Mouse (Mus musculus): ENCODE results near the gene Pycr1.

The Pycr1 gene

GRCm38 (mm10) chr11:120626785-120627467 lies 16.6 kb downstream of the Pycr1 start:
- no peak for DNase-seq (ENCODE audit: low spot score)

- DNase-seq (ENCODE audit: low spot score): no peak
These were observed 18.3 kb downstream of the Pycr1 start, which contains the start of gene Sirt7 for GRCm38 (mm10) chr11:120625152-120625775. TSS of gene Sirt7 (minus strand) at chr11:120625240.

- DNase-seq (ENCODE audit: low spot score): no peak
These were observed 18.9 kb downstream of the Pycr1 start for GRCm38 (mm10) chr11:120624680-120625111.

- DNase-seq (ENCODE audit: low spot score): no peak
These were observed 19.4 kb downstream of the Pycr1 start for GRCm38 (mm10) chr11:120623961-120624679.

GRCm38 (mm10) chr11:120622805-120623204 lies 20.8 kb downstream of the Pycr1 start:
- DNase-seq (ENCODE audit: low spot score): no peak

- DNase-seq (ENCODE audit: low spot score): no peak
These were observed 23.4 kb downstream of the Pycr1 start for GRCm38 (mm10) chr11:120620195-120620594.

GRCm38 (mm10) chr11:120618619-120619535 lies 24.7 kb downstream of the Pycr1 start:
- DNase-seq (ENCODE audit: low spot score): no peak

GRCm38 (mm10) chr11:120617519-120618112 lies 26.0 kb downstream of the Pycr1 start, which contains the start of gene Pcyt2:
TSS of gene Pcyt2 (minus strand) at chr11:120617936.
- DNase-seq (ENCODE audit: low spot score): peak; percentile 53

- no peak for DNase-seq (ENCODE audit: low spot score)
These were observed 26.8 kb downstream of the Pycr1 start for GRCm38 (mm10) chr11:120616617-120617294.

- DNase-seq (ENCODE audit: low spot score): no peak
These were observed 27.9 kb downstream of the Pycr1 start for GRCm38 (mm10) chr11:120615606-120616203.

GRCm38 (mm10) chr11:120615167-120615566 lies 28.4 kb downstream of the Pycr1 start:
- no peak for DNase-seq (ENCODE audit: low spot score)

- no peak for DNase-seq (ENCODE audit: low spot score)
These were observed 29.6 kb downstream of the Pycr1 start for GRCm38 (mm10) chr11:120613976-120614375.

- no peak for DNase-seq (ENCODE audit: low spot score)
These were observed 30.0 kb downstream of the Pycr1 start for GRCm38 (mm10) chr11:120613481-120613972.

- no peak for DNase-seq (ENCODE audit: low spot score)
These were observed 30.8 kb downstream of the Pycr1 start for GRCm38 (mm10) chr11:120612763-120613162.

- DNase-seq (ENCODE audit: low spot score): no peak
These were observed 33.0 kb downstream of the Pycr1 start for GRCm38 (mm10) chr11:120610477-120611046.

- DNase-seq (ENCODE audit: low spot score): no peak
These were observed 34.3 kb downstream of the Pycr1 start for GRCm38 (mm10) chr11:120609250-120609649.

GRCm38 (mm10) chr11:120608241-120609034 lies 35.1 kb downstream of the Pycr1 start, which contains the start of gene Npb:
TSS of gene Npb (plus strand) at chr11:120608477.
- no peak for DNase-seq (ENCODE audit: low spot score)

- no peak for DNase-seq (ENCODE audit: low spot score)
These were observed 36.8 kb downstream of the Pycr1 start for GRCm38 (mm10) chr11:120606764-120607163.

- no peak for DNase-seq (ENCODE audit: low spot score)
These were observed 37.9 kb downstream of the Pycr1 start for GRCm38 (mm10) chr11:120605667-120606066.
